ENCODE assay signal across 18 mouse cellular contexts in the genomic region with DNA sequence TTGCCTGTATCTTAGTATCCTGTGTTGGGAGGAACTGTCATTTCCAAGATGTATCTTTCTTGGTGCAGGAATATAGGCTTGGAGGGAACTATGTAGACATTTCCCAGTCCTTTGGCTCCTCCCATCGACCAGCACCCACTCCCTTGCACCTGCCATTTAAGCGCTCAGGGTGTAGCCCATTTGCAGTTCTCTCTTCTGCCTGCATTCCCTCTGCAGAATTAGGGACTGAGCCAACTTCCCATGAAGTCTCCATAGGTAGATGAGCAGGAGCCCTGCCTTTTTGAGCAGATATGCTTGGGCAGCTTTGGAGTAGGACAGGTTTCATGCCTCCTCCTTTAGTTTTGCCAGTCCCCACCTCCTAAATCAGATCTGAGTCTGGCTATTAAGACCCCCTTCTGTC. TPM values are rescaled to one million over a fixed set of nuclear protein-coding genes. Genes with fewer than 3 reads are reported as not detected.
A peak's percentile ranks its signal among the peaks of the same experiment; 100 is the strongest.
DNase-seq lines count a peak whose midpoint lies in the region; ATAC-seq and TF ChIP-seq lines count a peak whose summit lies in the region.
"Had no signal": no experiment of that assay in that cellular context is flagged by ENCODE, and none has a peak within 500 bp of the region (broad histone marks: within the 10 kb centered on the region; RNA-seq: fewer than 3 reads in every experiment).

No protein-coding gene starts in this region.

- peaks cover 3% of the 10 kb centered on the region; the same call in 1 of the 2 replicates for H3K27me3 ChIP-seq in midbrain, embryonic 15.5 days (replicated peaks)

- peaks cover 29% of the 10 kb centered on the region for H3K4me1 ChIP-seq in midbrain, embryonic 15.5 days

- no peaks in the 10 kb centered on the region for H3K9me3 ChIP-seq in midbrain, embryonic 15.5 days
- H3K9me3 ChIP-seq: limb, embryonic 10.5 days; stomach, embryonic 15.5 days had no signal

- DNase-seq in layer of hippocampus, adult 2 months (ENCODE audit: low spot score in 2 of 2): no peak
- DNase-seq in layer of hippocampus, adult 9-11 months: no peak
- DNase-seq in cerebellum, adult 11 months: peak; percentile 61
- DNase-seq in cerebellum, postnatal 14 days: peak; percentile 51 to 78
- DNase-seq in spleen, postnatal 14 days (ENCODE audit: low spot score in 2 of 2): no peak
- no peak for DNase-seq in urinary bladder, postnatal 4 days (ENCODE audit: low spot score in 2 of 2)
- DNase-seq in gastrocnemius, adult 18-20 months (ENCODE audit: low spot score): no peak
- DNase-seq: adrenal gland, postnatal 10 days; heart, adult 18-20 months had no signal

- 2% methylated on average over 2 of the region's 2 CpGs for WGBS in midbrain, embryonic 15.5 days

- no peak overlapping the region for H3K27ac ChIP-seq in layer of hippocampus, adult 2 months
- H3K27ac ChIP-seq in midbrain, embryonic 15.5 days: no peak overlapping the region
- H3K27ac ChIP-seq: limb, embryonic 10.5 days; stomach, embryonic 15.5 days had no signal

- no peaks in the 10 kb centered on the region for H3K36me3 ChIP-seq in midbrain, embryonic 15.5 days (replicated peaks)
- H3K36me3 ChIP-seq: limb, embryonic 10.5 days; stomach, embryonic 15.5 days had no signal

- no peak for TF ChIP-seq CTCF in layer of hippocampus, adult 2 months (conservative IDR thresholded peaks at IDR 0.05)

- H3K9ac ChIP-seq in midbrain, embryonic 15.5 days: peak overlapping the region; percentile 54
- H3K9ac ChIP-seq: stomach, embryonic 15.5 days had no signal

- H3K4me2 ChIP-seq in midbrain, embryonic 15.5 days: peak overlapping the region; percentile 92
- H3K4me2 ChIP-seq: stomach, embryonic 15.5 days had no signal

- ATAC-seq in midbrain, embryonic 15.5 days (replicated peaks): no peak
- ATAC-seq: CD4-positive, CD25-positive, alpha-beta regulatory T cell, adult 4 months; Patski had no signal

- H3K4me3 ChIP-seq in layer of hippocampus, adult 2 months: peak overlapping the region; percentile 38
- H3K4me3 ChIP-seq in midbrain, embryonic 15.5 days: peak overlapping the region; percentile 79
- H3K4me3 ChIP-seq: limb, embryonic 10.5 days; megakaryocyte, embryonic 14.5 days; stomach, embryonic 15.5 days had no signal

RNA-seq across cellular contexts. Expression of gene Car10, which starts 3.3 kb away (rescaled TPM):
- total RNA-seq in layer of hippocampus, adult 2 months (2021): 10 to 100 TPM; 32.5 to 32.9 TPM
- 41.7 and 47.7 TPM in 2 replicates for polyA plus RNA-seq in midbrain, embryonic 15.5 days (2015; fragmentation: Nextera tagmentation; extraction: Ambion mirVana)
- not detected for total RNA-seq in gastrocnemius, adult 18-20 months (2021)
- total RNA-seq: common myeloid progenitor, adult 5-6 weeks; heart, adult 18-20 months; heart, postnatal 25 days had no signal
- polyA plus RNA-seq: CD4-positive, CD25-positive, alpha-beta regulatory T cell, adult 4 months; liver, embryonic 16.5 days; Patski had no signal

Comparison
In these comparisons a context has a peak if more than half of its experiments do, and no peak if none do; other contexts are left out.
1. DNase-seq: peak in cerebellum, adult 11 months (single experiment) and cerebellum, postnatal 14 days (2 of 2); none in layer of hippocampus, adult 2 months (0 of 2), layer of hippocampus, adult 9-11 months (single experiment), spleen, postnatal 14 days (0 of 2), urinary bladder, postnatal 4 days (0 of 2) and gastrocnemius, adult 18-20 months (single experiment).
2. RNA of gene Car10, which starts 3.3 kb away (total RNA-seq): 32.5 to 32.9 TPM in layer of hippocampus, adult 2 months; not detected in gastrocnemius, adult 18-20 months; every median in the first group is over 10 times any median in the second.